Mouse (Mus musculus): Measurements from ENCODE around the gene Sh3d19.

DNA sequence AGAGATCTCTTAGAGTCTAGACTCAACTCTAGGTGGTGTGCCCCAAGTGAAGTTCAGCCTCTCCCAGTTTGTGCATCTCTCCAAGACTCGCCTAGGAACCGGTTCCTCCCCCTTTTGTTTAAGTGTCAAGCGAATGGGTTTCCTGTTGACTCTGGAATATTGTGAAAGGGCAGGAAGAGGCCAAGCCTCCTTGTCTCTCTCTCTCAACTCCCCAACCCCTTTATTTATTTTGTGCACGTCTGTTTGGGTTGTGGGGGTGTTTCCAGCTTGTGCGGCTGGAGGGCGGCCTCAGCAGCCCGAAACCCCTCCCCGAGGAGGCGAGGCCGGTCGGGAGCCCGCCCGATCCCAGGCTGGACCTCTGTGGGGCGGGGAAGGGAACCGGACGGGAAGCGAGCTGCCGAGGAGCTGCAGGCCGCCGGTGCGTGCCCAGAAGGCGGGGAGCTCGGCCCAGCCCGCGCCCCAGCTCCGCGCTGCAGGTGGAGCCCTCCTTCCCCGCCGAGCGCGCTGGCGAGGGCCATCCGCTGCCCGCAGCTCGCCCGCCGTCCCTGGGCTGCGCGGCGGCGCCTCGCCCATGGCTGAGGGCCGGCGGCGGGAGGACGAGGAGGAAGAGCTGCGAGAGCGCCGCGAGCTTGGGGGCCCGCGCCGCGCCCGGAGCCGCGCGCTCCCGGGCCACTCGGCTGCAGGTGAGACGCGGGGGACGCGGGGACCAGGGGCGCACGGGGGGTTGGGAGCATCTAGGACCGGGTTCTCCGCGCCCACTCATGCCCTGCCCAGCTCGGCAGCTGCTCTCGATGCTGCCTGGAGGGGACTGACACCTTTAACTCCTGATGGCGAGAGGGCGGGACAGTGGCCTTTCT, at the start of gene Sh3d19:
- TF ChIP-seq CTCF (IDR thresholded peaks at IDR 0.05; ENCODE audit: control insufficient read depth, insufficient read depth, insufficient read length) (no peak), FOSL1 (IDR thresholded peaks at IDR 0.05; ENCODE audit: insufficient read depth, low read length, poor library complexity, severe bottlenecking) (no peak), USF1 (IDR thresholded peaks at IDR 0.05; ENCODE audit: low read depth) (no peak), MYOG (IDR thresholded peaks at IDR 0.05; ENCODE audit: control insufficient read depth, extremely low read depth, insufficient read length) (no peak)

All from C2C12 (cell line).